Mouse (Mus musculus) kidney, postnatal 14 days (tissue): ENCODE measurements around the gene Fam78a.

ENCODE experiments used
- DNase-seq: peaks from one replicate; pipeline ENCODE4 v3.0.0; 2022; ENCODE audit warnings: mixed read lengths

The Fam78a gene

GRCm38 (mm10) chr2:32037279-32037858 lies 47.3 kb downstream of the Fam78a start:
- DNase-seq: no peak

- no peak for DNase-seq
Measured at GRCm38 (mm10) chr2:32034206-32034605, 50.5 kb downstream of the Fam78a start.

GRCm38 (mm10) chr2:32033436-32033835 lies 51.2 kb downstream of the Fam78a start:
- no peak for DNase-seq

- no peak for DNase-seq
Measured at GRCm38 (mm10) chr2:32029636-32030035, 55.0 kb downstream of the Fam78a start.

- no peak for DNase-seq
Measured at GRCm38 (mm10) chr2:32024372-32024771, 60.3 kb downstream of the Fam78a start.

- no peak for DNase-seq
Measured at GRCm38 (mm10) chr2:32020229-32020628, 64.4 kb downstream of the Fam78a start.

- DNase-seq: peak; percentile 17
Measured at GRCm38 (mm10) chr2:32019704-32020103, 65.0 kb downstream of the Fam78a start.

- DNase-seq: no peak
Measured at GRCm38 (mm10) chr2:32008716-32009115, 75.9 kb downstream of the Fam78a start.

- DNase-seq: no peak
Measured at GRCm38 (mm10) chr2:32008311-32008710, 76.3 kb downstream of the Fam78a start.
